Mouse (Mus musculus): ENCODE results near the gene Erbin. TPM values are rescaled to one million over a fixed set of nuclear protein-coding genes. Genes with fewer than 3 reads are reported as not detected.

Gene Erbin
- total RNA-seq, 2 experiments from 2014 or later, result 40.6 to 45.3 TPM

- DNase-seq, result no peak
- no peak for TF ChIP-seq CTCF (IDR thresholded peaks at IDR 0.05)
- Histone ChIP-seq H3K4me3 (no peak overlapping the region), H3K27ac (no peak overlapping the region)
- intact Hi-C loops (cut with DNase I), result no loop called here
These were observed 22.7 kb downstream of the Erbin start for GRCm38 (mm10) chr13:103897606-103898005.

GRCm38 (mm10) chr13:103893065-103893464 lies 27.2 kb downstream of the Erbin start:
- no peak overlapping the region for H3K27ac ChIP-seq
- intact Hi-C loops (cut with DNase I), result no loop called here
- no peak for DNase-seq
- TF ChIP-seq CTCF (IDR thresholded peaks at IDR 0.05), result no peak
- H3K4me3 ChIP-seq, result no peak overlapping the region

GRCm38 (mm10) chr13:103890038-103890437 lies 30.3 kb downstream of the Erbin start:
- DNase-seq, result no peak
- intact Hi-C loops (cut with DNase I), result no loop called here
- no peak for TF ChIP-seq CTCF (IDR thresholded peaks at IDR 0.05)
- no peak overlapping the region for H3K4me3 ChIP-seq
- no peak overlapping the region for H3K27ac ChIP-seq

- Histone ChIP-seq H3K27ac (no peak overlapping the region), H3K4me3 (no peak overlapping the region)
- intact Hi-C loops (cut with DNase I), result no loop called here
- no peak for TF ChIP-seq CTCF (IDR thresholded peaks at IDR 0.05)
- no peak for DNase-seq
These were observed 33.8 kb downstream of the Erbin start for GRCm38 (mm10) chr13:103886503-103886902.

GRCm38 (mm10) chr13:103881200-103881599 lies 39.1 kb downstream of the Erbin start:
- no peak overlapping the region for H3K4me3 ChIP-seq
- no peak overlapping the region for H3K27ac ChIP-seq
- intact Hi-C loops (cut with DNase I), result no loop called here
- no peak for TF ChIP-seq CTCF (IDR thresholded peaks at IDR 0.05)
- no peak for DNase-seq

- Histone ChIP-seq H3K4me3 (no peak overlapping the region), H3K27ac (no peak overlapping the region)
- no peak for DNase-seq
- intact Hi-C loops (cut with DNase I), result no loop called here
- no peak for TF ChIP-seq CTCF (IDR thresholded peaks at IDR 0.05)
These were observed 43.6 kb downstream of the Erbin start for GRCm38 (mm10) chr13:103876743-103877142.

GRCm38 (mm10) chr13:103875823-103876514 lies 44.3 kb downstream of the Erbin start:
- H3K27ac ChIP-seq, result no peak overlapping the region
- no peak for TF ChIP-seq CTCF (IDR thresholded peaks at IDR 0.05)
- no peak for DNase-seq
- no peak overlapping the region for H3K4me3 ChIP-seq
- intact Hi-C loops (cut with DNase I), result no loop called here

- peak; percentile 32 for DNase-seq
- no peak for TF ChIP-seq CTCF (IDR thresholded peaks at IDR 0.05)
- intact Hi-C loops (cut with DNase I), result no loop called here
- H3K27ac ChIP-seq, result no peak overlapping the region
- H3K4me3 ChIP-seq, result no peak overlapping the region
These were observed 49.5 kb downstream of the Erbin start for GRCm38 (mm10) chr13:103870786-103871185.

- H3K4me3 ChIP-seq, result no peak overlapping the region
- intact Hi-C loops (cut with DNase I), result no loop called here
- no peak for DNase-seq
- H3K27ac ChIP-seq, result no peak overlapping the region
- no peak for TF ChIP-seq CTCF (IDR thresholded peaks at IDR 0.05)
These were observed 50.2 kb downstream of the Erbin start for GRCm38 (mm10) chr13:103870117-103870516.

GRCm38 (mm10) chr13:103868875-103869274 lies 51.4 kb downstream of the Erbin start:
- TF ChIP-seq CTCF (IDR thresholded peaks at IDR 0.05), result no peak
- intact Hi-C loops (cut with DNase I), result loop anchor here (2.0 kb wide), 1 partner anchor 50 kb away; no protein-coding TSS in a partner anchor
- Histone ChIP-seq H3K27ac (no peak overlapping the region), H3K4me3 (no peak overlapping the region)
- DNase-seq, result no peak

- TF ChIP-seq CTCF (IDR thresholded peaks at IDR 0.05), result no peak
- Histone ChIP-seq H3K27ac (no peak overlapping the region), H3K4me3 (no peak overlapping the region)
- intact Hi-C loops (cut with DNase I), result no loop called here
- no peak for DNase-seq
These were observed 58.3 kb downstream of the Erbin start for GRCm38 (mm10) chr13:103862041-103862440.

- intact Hi-C loops (cut with DNase I), result no loop called here
- no peak for TF ChIP-seq CTCF (IDR thresholded peaks at IDR 0.05)
- Histone ChIP-seq H3K27ac (no peak overlapping the region), H3K4me3 (no peak overlapping the region)
- no peak for DNase-seq
These were observed 61.3 kb downstream of the Erbin start for GRCm38 (mm10) chr13:103859041-103859440.

GRCm38 (mm10) chr13:103847614-103848013 lies 72.7 kb downstream of the Erbin start:
- intact Hi-C loops (cut with DNase I), result no loop called here
- no peak for TF ChIP-seq CTCF (IDR thresholded peaks at IDR 0.05)

More at GRCm38 (mm10) chr13:103847614-103848013, 72.7 kb downstream of the Erbin start:
- Histone ChIP-seq H3K27ac (no peak overlapping the region), H3K4me3 (no peak overlapping the region)
- no peak for DNase-seq
